Mouse (Mus musculus) ES-Bruce4 (cell line): ENCODE measurements around the gene Sgk2.

Experiments
- CTCF ChIP-seq: IDR thresholded peaks from one replicate; pipeline ENCODE4 v1.8.1; 2011; ENCODE audit warnings: low read depth, low read length
- EP300 ChIP-seq: IDR thresholded peaks from 2 replicates; pipeline ENCODE4 v1.6.1; 2011; ENCODE audit warnings: low read depth, low read length; ENCODE audit not compliant: insufficient read depth
- POLR2A ChIP-seq: IDR thresholded peaks from one replicate; pipeline ENCODE4 v1.8.1; 2011; ENCODE audit warnings: low read length; ENCODE audit not compliant: insufficient read depth

DNA sequence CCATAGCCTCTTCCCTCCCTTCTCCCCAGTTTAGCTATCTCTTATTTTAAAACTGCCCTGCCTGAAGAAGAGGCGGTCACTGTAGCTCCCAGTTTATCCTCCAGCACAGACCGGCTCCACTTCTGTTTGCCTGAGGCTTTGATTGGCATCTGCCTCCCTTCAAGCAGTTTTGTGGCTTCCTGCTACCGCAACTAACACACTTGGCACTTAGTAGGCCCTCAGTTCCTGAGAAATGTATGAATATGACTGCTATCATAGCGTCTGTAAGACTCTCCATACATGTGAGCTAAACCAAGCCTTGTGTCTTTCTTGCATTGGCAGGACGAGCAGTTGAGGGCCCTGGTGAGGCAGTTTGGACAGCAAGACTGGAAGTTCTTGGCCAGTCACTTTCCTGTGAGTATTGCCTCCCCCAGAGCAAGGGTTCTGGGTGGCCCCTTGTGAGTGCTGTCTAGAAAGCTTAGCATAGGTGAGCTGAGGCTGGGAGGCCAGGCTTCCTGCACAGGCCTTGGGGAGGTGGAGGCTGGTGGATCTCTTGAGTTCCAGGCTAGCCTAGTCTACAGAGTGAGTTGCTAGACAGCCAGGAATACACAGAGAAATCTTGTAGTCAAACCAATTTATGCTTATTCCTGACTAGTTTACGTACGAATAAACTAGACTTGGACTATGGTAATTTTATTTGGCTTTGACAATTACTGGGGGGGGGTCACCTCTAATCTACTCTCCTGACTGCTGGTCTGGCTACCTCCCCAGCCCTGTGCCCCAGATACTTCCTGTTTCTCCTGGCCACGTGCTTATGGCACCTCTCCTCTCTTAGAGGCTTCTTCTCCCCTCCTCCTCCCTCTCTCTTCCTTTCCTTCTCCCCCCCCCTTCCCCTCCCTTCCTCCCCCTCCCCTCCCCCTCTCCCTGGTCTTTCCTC lies 74.3 kb downstream of the Sgk2 start:
- TF ChIP-seq CTCF (no peak), POLR2A (no peak), EP300 (peak; percentile 70; the same call in 1 of the 2 replicates)
